Mouse (Mus musculus): ENCODE measurements around the gene Rhox9. TPM values are rescaled to one million over a fixed set of nuclear protein-coding genes. Genes with fewer than 3 reads are reported as not detected.

The Rhox9 gene
- polyA plus RNA-seq (2012; rRNA removed): 0.30 TPM in 1 of 2 replicates, not detected in the other

GRCm38 (mm10) chrX:37901670-37902069, at the start of gene Rhox9:
Gene Rhox9, minus strand, starts transcription at chrX:37901770.

DNA sequence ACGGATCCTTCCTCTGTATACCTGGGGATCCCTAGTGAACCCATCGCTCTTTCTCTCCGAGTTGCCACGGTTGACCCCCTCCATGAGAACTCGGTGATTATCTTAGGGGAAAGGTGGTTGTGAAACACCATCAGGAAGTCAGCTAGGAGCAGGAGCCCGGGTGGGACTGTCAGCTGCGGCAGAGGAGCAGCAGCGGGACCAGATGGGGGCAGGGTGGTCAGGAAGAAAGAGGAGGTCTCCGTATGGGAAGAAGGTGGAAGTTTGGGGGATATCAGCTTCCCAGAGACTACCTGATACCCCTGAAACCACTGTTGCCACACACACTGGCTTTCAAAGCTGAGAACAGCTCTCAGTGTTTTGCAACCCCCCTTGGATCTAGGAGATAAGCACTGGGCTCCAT, 4.4 kb downstream of the Rhox9 start, which contains the start of gene Rhox7b:
Rhox7b (minus strand) TSS at position 101 of the 400 bp plus-strand sequence.

GRCm38 (mm10) chrX:37878844-37879243, 22.7 kb downstream of the Rhox9 start, which contains the start of gene Rhox8:
Gene Rhox8, minus strand, starts transcription at chrX:37878944.

Other genes with a start within 250 kb of the Rhox9 start
- gene Rhox3h, start 233.0 kb downstream of the Rhox9 start, polyA plus RNA-seq (2012; rRNA removed): not detected in 2 replicates
- gene Rhox2h, start 228.5 kb downstream of the Rhox9 start, polyA plus RNA-seq (2012; rRNA removed): not detected in 2 replicates
- 1.4 TPM in 2 replicates for gene Rhox5, start 96.9 kb downstream of the Rhox9 start, polyA plus RNA-seq (2012; rRNA removed)
- gene Rhox6, start 74.9 kb downstream of the Rhox9 start, polyA plus RNA-seq (2012; rRNA removed): 0.09 and 0.25 TPM in 2 replicates
- gene Rhox7a, start 70.1 kb downstream of the Rhox9 start, polyA plus RNA-seq (2012; rRNA removed): not detected in 2 replicates
- gene Rhox8, start 22.8 kb downstream of the Rhox9 start, polyA plus RNA-seq (2012; rRNA removed): not detected in 2 replicates
- not detected in 2 replicates for gene Rhox7b, start 4.5 kb downstream of the Rhox9 start, polyA plus RNA-seq (2012; rRNA removed)
- not detected in 2 replicates for gene Btg1-ps1, start 117.0 kb upstream of the Rhox9 start, polyA plus RNA-seq (2012; rRNA removed)
- not detected in 2 replicates for gene Btg1-ps2, start 141.3 kb upstream of the Rhox9 start, polyA plus RNA-seq (2012; rRNA removed)
- not detected in 2 replicates for gene Rhox10, start 164.7 kb upstream of the Rhox9 start, polyA plus RNA-seq (2012; rRNA removed)
- not detected in 2 replicates for gene Rhox11, start 183.4 kb upstream of the Rhox9 start, polyA plus RNA-seq (2012; rRNA removed)
- gene Rhox12, start 209.1 kb upstream of the Rhox9 start, polyA plus RNA-seq (2012; rRNA removed): not detected in 2 replicates
- not detected in 2 replicates for gene Rhox13, start 219.4 kb upstream of the Rhox9 start, polyA plus RNA-seq (2012; rRNA removed)